Mouse (Mus musculus) ovary, adult 18-20 months (tissue): ENCODE results near the gene Smco4.
"Not testable (repeated sequence)": the region's sequence is repeated elsewhere in the genome, so short reads cannot be mapped to it uniquely, and the experiment has no call there.

ENCODE experiments used
- DNase-seq: peaks from one replicate; pipeline ENCODE4 v3.0.0; 2022; ENCODE audit warnings: low spot score, mixed read lengths

Gene Smco4

DNA sequence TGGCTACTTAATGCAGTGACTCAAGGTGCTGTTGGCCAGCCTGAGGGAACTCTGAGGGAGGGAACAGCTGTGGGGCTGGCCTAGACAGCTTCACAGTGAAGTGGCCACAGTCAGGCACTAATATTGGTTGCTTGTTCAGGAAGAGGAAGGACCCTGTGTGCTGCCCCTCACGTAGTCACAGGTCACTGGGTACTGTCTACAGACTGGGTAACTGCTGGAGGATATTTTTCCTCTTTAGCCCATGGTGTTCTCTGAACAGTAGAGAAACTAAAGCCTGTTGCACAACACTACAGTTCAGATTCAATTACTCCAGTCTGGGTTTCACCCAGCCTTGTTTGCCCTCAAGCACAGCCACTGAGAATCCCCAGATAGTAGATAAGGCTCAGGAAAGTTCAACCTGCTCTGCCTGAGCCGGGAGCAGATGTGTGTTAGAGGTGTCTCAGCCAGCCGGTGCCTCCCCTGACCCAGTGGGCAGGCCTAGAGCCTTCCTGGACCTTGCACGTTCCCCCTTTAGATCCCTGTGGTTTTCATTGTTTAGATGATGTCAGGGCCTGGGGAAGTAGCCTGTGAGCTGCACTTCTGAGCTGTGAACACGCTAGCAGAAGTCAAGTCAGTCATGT, 48.6 kb downstream of the Smco4 start:
- DNase-seq = no peak

DNA sequence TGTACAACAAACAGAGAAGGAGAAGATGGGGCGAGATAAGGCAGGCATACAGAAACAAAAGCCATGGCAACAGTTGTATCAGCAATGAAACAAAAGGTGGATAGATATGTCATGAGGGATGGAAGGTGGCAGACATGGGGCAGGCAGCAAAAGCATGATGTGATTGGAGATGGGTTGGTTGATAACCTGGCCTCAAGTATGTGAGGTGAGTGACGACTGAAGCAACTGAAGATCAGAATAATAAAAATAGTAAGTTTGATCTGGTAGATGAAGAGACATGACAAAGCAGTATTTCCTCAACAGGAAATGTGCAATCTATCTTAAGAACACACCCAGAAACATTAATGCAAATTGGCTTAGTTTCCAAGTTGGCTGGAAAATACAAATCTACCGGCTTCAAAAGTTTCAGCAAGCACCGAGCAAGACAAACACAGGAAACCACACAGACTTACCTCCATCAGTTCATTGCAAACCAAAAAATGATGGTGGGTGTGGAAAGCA, 57.3 kb downstream of the Smco4 start:
- DNase-seq = no peak

DNA sequence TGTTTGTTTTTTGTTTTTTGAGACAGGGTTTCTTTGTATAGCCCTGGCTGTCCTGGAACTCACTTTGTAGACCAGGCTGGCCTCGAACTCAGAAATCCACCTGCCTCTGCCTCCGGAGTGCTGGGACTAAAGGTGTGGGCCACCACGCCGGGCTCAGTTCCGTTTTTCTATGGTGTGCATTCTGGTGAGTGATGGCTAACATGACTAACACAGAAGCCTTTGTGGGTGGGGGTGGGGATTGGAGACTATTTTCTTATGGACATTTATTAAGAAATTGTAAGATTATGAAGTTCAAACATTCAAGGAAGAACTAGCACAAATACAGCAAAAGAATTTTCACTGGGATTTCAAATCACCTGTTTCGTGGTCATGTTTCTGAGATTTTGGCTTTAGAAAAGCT, 57.8 kb downstream of the Smco4 start:
- not testable (repeated sequence) for DNase-seq

DNA sequence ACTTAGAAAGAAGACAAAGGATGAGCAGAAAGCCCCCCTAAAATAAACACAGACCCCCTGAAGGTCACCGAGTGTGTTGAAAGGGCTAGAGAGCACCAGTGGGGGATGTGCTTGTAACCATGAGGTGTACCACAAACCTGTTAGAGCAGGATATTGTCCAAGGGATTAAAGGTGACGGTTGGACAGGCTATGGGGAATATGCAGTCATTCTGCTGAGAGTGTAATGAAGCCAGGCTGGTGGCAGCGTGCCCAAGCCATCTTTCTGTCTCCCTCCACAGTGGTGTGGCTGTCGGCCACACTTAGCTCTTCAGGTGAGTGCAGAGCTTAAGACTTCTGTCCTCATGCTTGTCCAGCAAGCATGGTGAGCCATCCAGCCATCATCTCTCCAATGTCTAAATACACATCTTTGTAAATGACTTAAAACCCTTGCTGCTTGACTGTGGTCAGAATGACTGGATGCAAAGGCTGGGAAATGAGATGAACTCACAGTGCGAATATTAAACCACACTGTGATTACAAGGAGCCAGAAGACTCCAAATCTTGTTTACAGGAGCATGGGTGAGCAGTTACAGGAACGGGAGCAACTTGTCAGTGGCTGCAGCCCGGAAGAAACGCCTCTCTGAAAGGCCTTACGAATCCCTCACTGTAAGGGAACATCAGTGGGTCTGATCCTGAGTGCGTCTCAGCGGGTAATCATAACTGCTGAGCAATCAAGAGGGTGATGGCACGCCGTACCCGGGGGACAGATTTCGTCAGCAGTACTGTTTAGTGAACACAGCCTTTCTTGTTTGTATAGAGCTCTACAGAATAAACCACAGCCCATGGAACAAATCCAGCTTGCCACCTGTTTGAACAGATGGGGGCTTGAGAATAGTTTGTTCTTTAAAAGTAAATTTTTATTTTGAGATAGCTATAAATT, 59.0 kb downstream of the Smco4 start:
- no peak for DNase-seq

DNA sequence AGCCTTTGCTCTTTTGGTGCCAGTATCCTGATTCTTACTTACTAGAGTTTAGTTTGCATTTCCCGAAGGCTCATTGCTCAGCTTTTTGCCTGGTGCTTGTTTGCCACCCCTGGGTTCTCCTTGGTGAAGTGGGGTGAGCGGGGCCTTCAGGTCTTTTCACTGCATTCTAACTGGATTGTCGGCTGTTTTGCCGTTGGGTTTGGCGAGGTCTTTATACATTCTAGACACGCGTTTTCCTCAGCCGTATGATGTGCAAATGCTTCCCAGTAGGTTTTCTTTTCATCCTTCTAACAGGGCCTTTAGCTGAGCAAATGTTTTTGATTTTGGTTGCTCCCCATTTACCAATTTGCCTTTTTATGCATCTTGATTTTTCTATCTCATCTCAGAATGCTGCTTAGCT, 60.1 kb downstream of the Smco4 start:
- no peak for DNase-seq

DNA sequence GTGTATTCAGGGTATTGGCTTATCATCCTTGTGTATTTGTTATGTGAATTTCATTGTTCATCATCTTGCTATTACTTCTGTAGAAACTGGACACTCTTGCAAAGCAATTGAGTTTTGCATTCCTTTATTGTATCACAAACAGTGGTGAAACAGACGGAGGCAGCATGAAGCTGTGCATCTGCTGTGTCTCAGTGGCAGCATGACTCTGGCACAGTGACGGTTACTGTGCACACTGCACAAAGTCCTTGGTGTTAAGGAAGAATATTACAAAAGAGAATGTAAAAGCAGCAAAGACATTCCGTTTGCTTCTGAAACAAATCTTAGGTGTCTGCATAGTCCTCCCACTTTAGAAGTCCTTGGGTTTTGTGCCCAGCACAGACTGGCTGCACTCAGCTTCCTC, 67.2 kb downstream of the Smco4 start:
- DNase-seq = no peak

DNA sequence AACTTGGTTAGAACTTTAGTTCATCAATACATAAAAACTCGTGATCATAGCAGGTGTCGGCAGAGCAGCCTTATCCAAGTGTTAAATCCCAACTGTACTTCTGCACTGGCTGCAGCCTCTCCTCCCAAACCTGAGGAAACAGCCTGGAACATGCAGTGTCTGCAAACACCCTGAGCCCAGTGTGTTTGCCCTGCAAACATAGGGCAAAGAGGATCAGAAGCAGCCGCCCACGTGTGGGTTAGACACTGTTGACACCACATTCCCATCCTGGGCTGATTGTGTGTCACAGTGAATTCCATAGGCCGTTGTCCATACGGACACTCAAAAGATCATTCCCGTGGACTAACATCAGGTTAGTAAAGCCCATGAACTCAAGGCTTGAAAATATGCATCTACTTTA, 69.1 kb downstream of the Smco4 start:
- DNase-seq = no peak

DNA sequence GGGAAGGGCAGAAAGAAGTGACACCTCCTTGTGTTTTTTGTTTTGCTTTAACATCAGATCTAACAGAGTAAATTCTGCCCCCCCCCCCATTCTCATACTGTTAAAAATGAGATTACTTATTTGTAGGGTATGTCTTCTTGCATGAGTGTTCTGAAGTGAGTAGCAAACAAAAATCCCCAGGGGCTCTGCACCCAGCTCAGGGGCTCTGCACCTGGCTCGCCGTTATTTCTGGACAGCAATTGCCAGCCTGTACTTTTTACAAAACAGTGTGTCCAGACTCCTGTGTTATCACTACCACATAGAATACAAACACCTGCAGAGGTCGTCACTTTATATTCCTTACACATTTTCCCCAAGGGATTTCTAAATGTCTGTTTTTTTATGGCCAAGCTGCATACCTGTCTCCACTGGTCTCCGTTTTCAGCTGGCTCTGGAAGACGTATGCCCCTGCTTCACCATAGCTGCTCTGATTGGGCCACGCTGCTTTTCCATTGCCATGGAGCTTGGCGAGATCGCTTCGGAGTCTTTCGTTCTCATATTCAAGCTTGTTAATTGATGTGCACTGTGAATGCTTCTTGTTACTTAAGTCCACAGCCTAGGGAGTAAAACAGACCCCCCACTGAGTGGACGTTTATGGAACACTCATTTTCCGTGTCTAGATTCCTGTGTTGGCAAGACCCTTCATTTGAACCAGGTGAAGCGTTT, 81.7 kb downstream of the Smco4 start:
- no peak for DNase-seq

DNA sequence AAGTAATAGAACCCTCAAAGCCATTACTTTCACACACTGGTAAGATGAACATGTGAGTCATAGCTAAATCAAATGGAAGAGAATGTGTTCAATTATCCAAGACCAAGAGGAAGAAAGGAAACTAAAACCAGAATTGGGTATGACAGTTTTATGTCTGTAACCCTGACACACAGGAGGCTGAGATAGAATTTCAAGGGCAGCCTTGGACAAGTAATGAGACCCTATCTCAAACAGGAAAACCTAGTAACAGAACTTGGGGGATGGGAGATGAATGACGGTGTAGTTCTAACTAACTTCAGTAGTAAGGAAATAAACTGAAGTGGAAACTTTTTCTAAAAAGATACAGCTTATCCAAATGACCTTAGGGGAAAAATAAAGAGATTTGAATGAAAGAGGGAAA, 85.2 kb downstream of the Smco4 start:
- DNase-seq = no peak

DNA sequence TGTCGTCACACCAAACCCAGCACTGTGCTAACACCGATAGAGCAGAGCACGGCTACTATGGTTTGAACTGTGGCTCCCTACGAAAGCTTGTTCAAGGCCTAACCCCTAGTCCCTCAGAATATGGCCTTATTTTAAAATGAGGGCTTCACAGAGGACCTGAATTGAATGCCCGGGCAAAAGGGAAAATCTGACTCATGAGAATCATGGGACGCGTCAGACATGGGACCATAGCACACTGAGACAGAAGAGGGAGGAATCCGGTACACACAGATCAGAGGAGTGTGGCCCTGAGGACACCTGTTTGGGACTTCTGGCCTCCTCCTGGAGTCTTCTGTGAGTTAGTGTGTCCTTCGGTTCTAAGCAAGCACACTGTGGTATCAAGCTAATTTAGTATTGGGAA, 85.7 kb downstream of the Smco4 start:
- DNase-seq = no peak

DNA sequence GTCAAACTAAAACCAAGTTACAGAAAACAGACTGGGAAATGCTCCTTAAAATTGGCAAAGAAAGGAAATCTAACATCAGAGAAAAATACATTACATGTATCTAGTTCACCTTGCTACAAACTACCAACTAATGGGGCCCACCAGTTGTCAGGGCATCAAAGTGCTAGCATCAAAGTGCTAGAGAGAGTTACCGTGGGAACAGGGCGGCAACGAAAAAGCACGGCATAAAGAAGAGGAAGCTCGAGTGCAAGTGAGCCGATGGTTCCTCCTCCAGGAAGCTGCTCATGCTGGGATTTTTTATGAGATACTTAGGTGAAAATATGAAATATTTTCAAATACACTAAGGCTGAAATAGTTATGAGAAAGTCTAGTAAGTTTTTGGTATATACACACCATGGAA, 86.9 kb downstream of the Smco4 start:
- no peak for DNase-seq

DNA sequence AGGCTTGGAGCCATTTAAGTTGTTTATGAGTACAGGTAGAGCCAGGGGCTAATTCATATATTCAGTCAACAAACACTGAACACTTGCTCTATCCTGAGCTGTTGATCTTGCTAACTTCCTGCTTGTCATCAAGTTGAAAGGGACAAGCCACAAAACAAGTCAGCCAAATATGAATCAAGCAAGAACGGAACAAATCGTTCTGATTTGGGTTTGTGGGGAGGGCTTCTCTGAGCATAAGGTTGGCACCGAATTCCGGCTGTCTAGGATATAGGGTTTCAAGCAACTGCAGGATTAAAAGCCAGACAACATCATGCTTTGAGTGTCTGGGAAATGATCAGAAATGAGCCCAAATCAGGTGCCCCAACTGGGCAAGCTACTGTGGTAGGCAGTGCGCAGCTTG, 88.8 kb downstream of the Smco4 start:
- DNase-seq = no peak

DNA sequence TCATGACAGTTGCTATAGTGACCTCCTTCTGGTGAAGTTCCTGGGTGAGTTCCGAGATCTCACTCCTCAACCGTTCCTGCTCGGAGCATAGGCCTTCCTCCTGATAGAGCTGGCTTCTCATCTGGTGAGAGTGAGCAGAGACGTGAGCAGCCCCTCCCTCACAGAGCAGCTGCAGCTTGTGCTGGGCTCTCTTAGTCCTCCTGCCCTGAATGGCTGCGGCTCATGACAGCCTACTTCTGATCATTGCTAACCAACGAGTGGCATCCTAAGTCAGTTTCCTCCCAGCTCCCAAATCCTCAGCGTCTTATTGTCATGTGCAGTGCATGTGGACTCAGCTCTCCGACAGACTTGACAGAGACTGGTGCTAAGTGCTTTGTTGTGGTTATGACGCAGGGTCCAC, 91.0 kb downstream of the Smco4 start:
- no peak for DNase-seq

DNA sequence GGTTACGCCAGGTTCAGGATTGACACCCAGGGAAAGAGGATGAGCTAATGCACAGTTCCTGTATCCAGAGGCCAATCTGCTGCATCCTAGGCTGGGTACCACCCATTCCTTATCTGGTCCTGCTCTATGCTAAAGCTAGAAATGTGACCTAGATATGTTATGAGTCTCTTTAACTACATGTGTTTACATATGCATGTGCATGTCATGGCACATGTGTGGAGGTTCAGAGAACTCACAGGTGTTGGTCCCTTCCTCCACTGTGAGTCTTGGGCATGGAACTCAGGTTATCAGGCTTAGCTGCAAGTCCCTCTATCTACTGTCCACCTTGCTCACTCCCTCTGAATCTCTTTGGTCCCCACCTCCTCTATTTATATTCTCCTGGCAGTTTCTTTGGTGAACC, 92.7 kb downstream of the Smco4 start:
- DNase-seq = no peak

DNA sequence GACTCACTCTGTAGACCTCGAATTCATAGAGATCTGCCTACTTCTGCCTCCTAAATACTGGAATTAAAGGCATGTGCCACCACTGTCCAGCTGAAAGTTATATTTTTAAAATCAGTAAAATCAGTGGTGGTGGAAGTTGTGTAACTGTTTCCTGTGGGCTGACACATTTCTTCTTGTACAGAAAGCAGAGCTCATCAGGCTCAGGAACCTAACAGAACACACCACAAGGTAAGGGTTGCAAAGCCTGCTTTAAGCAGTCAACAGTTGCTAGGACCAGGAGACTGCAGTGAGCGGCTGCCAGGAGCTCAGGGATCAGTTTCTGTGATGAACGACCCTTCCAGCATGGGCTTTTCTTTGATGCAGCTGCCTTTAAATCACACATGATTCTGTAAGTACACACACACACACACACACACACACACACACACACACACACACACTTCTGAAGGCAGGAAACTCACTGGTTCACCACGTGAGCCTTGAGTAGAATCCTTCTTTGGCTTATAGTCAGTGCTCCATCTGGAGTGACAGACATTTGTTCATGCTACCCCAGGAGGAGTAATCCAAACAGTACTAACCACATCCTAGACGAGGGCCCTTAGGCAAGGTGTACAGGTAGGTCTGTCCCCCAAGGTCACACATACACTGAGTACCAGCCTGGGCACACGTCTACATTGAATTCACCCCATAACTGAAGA, 94.1 kb downstream of the Smco4 start:
- no peak for DNase-seq

DNA sequence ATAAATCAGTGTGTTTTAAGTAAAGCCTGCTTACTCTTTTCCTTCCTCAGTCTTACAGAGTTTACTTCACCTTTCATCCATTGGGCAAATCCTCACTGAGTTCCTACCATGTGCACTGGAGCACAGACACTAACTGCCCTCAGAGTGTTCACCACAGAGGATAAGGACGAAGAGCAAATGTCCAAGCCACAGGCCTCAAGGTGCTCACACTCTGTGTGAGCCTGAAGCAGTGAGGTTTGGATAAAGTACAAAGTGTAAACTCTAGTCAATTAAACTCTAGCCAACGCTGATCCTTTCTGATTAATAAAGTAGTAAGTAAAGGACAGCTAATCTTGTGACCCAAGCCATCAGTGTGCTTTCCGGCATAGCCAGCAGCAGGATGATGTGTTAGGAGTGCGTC, 100.9 kb downstream of the Smco4 start:
- DNase-seq = no peak
